Mouse (Mus musculus): ENCODE data around the gene Emc6.

Gene Emc6

DNA sequence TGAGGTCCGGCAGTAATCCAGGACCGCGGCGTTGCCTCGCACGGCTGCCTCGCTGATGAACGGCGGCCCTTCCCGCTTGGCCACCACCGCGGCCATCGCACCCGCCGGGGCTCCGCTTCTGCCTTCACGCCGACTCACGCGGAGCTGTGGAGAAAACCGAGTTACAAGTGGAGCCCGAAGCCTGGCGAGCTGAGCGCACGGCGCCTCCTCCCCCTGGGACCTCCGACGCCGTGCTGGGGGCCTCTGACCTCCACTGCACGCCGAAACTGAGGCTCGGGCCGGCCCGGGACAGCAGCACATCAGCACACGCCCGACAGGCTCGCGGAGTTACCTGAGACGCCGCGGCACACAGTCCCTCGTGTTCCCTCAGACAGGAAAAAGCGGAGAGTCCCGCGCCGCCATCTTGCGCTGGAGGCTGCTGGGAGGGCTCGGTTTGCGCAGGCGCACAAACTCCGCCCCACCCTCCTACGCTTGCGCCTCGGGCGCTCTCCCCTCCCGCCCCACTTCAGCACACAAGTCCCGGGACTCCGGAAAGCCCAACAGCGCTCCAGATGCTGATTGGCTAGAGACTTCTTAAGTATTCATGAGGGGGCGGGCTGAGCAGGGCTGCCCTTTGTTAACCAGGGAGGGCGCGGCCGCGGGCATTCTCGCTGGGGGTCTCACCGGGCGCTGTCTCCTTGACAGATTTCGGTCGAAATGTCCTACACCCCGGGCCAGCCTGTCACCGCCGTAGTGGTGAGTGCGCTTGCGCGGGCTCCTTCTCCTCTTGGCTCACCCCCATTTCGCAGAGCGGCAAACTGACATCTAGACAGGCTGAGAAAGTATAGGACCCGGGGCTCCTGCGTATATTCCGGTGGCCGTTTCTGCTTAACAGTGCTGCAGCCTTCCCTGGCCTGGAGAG is at the start of gene Emc6, which contains the start of gene Tax1bp3:
Emc6 (minus strand) TSS at position 430 of the 901 bp plus-strand sequence.
Tax1bp3 (plus strand) TSS at position 476 of the 901 bp plus-strand sequence.
- peak; percentile 95 for DNase-seq

DNA sequence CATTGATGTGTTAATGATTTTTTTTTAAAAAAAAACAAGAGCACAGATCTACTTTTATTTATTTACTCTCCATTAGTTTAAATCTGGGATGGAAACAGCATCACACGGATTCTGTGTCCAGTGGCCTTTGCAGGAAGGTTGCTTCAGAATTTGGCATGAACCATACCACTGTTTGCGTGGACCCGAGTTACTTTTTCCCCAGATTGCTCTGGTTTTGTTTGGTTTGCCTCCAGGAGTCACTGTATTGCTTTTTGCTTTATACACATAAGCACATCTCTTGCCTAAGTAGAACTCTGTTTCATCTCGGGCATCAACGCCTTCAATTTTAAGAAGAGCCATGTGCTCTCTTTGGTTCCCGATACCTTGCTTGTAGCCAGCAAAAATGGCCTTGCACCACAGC is 49.0 kb upstream of the Emc6 start:
- DNase-seq: no peak

DNA sequence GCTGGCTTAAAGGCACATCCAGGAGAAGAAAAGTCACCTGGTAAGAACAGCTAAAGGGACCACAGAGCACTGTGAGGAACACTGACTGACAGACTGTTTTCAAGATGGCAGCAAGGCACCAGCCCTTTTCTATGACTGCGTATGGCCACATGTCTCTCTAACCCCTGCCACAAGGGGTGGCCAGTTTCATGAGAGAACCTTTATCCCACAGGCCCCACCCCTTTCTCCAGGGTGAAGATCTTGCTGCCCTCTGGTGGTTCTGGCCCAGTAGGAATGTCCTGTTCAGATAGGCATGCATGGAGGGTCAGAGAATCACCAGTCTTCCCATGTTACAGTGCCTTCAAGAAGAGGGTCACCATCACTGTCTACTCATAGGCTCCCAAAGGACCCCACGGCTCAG is 47.1 kb upstream of the Emc6 start:
- DNase-seq: no peak

DNA sequence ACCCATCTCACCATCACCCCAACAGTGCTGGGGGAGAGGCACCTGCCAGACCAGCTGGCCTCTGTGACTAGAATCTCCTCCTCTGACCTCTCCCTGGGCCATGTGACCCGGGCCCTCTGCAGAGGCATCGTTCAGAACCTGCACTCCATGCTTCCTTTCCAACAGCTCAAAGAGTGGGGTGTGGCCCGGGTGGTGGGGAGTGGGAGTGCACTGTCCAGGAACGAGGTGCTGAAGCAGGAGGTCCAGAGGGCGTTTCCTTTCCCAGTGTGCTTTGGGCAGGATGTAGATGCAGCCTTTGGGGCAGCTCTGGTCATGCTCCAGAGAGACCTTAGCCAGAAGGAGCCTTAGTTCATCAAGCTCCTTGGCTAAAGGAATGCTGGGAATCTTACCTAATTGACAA is 46.0 kb upstream of the Emc6 start:
- no peak for DNase-seq

DNA sequence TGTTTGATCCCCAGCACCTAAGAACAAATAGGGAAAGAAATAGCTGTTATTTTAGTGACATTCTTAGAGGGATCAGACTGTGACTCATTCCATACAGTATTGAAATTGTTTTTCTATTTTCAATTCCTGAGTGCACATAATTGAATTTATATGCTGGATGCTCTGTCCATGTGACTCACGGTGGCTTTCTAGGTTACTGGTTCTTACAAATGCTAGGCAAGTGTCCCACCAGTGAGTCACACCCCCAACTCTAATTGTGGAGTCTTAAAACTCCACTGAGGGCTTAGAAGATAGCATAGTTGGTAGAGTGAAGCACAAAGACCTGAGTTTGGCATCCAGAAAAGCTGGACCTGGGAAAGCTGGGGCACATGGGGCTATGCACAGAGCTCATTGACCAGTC is 43.8 kb upstream of the Emc6 start:
- no peak for DNase-seq

DNA sequence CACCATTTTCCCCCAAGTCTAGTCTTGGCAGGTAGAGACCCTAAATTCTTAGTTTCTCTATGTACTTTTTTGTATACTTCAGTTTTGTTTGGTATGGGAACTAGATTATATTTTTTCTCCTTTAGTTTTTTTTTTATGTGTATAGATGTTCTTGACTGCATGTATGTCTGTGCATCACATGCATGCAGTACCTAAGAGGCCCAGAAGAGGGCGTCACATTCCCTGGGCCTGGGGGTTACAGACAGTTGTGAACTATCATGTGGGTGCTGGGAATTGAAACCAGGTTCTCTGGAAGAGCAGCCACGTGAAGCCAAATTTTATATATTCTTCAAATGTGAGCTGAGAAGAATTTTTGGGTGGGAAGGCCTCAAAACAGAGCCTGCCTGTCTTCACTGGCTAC is 42.8 kb upstream of the Emc6 start:
- no peak for DNase-seq

DNA sequence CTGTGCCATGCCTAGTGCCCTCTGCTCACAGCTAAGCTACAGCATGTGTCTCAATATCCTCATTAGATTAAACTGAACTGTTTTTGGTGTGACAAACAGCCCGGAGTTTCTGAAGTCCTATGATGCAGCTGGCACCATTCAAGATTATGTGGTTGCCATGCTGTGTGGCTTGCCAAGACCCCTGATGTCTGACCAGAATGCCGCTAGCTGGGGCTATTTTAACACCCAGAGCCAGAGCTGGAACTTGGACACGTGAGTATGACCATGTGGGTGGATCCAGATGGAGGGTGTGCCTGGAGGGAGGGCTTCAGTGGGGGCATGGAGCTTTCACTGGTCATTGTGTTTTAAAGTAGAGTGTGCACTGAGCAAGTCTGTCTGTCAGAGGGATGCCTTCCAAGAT is 37.1 kb upstream of the Emc6 start:
- no peak for DNase-seq

DNA sequence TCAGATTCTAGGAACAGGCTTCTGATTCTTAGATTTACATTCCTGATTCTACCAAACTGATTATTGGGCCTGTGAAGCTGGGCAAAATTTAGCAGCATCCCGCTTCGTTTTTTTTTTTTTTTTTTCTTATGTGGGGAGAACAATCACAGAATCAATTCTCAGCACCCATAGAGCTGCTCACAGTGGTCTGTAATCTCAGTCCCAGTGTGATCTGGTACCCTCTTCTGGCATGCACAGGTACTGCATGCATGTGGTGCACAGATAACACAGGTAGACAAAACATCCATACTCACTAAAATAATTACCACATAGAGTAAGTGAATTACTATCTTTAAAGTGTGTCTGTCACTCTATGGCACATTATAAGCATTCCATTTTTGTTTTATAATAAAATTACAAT is 30.8 kb upstream of the Emc6 start:
- no peak for DNase-seq

DNA sequence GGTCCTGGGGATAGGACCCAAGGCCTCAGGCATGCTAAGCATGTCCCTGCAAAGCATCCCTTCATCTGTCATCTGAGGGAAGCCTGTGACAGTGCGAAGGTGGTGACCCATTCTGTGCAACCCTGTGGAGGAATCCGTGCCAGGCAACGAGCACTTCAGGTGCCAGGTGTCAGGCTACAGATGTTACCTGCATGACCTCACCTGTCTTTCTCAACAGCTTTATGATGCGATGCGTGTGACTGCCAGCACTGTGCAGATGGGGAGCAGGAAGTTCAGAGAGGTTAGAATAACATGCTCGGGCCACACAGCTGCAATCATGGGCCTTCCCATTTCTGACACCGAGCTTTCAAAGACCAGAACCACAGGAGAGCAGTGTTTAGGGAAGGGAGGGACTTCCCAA is 28.4 kb upstream of the Emc6 start:
- DNase-seq: no peak

DNA sequence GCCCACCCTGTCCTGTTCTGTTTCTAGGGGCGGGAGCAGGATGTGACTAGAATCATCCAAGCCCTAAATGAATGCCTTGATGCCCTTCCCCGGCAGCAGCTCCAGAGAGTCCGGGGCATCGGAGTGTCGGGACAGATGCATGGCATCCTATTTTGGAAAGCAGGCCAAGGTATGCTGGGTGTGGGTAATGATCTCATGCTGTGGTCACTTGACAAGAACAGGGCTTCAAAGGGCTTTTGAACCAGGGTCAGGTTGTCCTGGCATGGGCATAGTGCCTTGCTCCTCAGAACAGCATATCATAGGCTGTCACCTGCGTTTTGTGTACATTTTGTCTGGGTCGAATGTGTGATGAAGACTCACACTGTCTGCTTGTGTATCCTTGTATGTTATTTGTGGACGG is 27.1 kb upstream of the Emc6 start:
- DNase-seq: no peak

DNA sequence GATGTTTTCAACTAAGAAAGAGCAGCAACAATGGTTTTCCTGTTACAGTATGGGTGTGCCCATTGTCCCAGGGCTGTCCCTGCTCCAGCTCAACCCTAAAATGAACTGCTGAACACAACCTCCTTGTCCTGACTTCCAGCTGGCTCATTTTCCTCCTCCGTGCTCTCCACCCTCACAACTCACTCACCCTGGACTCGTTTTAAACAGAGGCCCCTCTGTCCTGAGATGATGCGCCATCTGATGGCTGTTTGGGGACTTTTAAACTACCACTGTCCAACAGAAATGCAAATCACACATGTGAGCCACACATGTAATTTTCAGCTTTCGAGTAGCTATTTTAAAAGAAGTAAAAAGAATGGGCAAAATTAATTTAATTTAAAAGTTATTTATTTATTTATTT is 24.8 kb upstream of the Emc6 start:
- no peak for DNase-seq

DNA sequence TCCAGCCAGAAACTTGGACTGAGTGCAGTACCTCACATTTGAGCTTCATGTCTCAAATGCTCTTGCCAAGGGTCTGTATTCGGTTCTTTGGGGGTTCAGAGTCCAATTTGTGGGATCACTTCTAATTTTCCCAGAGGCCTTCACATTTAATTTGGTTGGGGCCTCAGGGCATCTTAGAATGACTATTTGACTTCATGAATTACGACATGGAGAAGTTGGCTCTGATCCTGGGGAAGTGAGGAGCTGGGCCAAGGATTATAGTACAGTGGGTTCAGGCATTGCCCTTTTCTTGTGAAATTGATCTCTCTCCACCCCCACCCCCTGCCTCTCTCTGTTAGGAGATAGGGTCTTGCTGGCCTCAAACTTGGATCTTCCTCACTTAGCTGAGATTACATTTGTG is 24.2 kb upstream of the Emc6 start:
- DNase-seq: no peak

DNA sequence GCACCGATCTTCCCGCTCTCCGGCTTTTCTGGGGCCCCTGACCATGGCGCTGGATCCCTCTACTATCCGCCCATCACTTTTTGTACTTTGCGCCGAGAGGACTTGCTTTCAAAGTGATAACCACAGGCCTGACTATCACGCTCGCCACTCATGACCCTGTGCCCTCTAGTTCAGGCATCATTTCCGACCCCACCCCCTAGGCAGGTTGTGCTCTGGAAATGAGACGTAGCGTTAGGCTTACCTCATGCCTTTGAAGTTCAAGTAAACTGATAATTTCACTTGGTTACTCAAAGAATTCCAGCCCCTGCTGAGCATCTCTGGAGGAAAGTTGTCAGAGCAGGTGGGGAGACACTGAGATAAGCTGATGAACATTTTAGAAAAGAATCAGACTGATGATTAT is 23.0 kb upstream of the Emc6 start:
- no peak for DNase-seq

DNA sequence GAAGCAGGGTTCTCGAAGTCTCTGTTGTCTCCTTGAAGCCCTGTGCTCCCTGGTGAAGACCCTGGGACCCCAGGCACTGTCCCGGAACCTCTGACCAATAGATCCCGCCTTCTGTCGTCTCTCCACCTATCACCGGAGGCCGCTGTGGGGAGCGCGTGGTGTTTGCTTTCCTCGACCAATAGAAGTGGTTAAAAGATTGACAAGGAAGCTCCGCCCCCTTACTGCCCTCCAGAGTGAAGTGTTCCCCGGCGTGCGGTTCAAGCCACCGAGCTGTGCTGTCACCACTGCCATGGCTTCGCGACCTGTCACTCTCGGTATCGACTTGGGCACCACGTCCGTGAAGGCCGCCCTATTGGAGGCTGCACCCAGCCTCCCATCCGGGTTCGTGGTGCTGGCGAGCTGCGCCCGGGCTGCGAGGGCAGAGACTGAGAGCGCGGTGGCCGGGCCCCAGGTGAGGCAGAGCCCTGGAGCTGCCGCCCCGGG is 22.4 kb upstream of the Emc6 start, which contains the start of gene Shpk:
Shpk (plus strand) TSS at position 231 of the 483 bp plus-strand sequence.
- DNase-seq: peak; percentile 93

DNA sequence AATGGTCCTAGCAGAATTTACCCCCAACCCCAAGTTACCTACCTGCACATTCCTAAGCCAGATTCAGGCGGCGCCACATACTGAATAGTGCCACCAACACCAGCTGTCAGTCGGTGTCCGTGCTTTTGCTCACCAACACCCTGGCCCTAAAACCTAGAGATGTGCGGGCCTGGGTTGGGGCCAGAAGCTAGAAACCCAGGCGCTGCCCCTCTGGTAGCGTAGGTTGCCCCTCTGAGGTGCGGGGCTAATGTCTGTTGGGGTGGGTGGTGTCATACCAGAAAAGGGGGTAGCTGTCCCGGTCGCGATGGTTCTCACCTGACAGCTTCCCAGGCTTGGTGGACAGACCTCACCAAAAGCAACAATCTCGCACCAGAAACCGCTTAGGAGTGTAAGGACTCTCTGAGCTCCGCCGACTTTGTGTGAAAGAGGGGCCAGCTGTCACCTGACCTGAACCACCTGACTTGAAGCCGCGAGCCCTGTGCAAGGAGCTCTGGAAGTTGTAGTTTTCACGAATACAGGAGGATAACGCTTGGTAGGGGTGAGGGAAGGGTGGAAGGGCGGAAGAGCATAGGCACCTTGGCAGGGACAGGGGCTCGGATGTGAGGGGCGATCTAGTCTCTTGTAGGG is 21.9 kb upstream of the Emc6 start, which contains the start of gene Ctns:
Ctns (minus strand) TSS at position 440 of the 627 bp plus-strand sequence.
- DNase-seq: peak; percentile 73

DNA sequence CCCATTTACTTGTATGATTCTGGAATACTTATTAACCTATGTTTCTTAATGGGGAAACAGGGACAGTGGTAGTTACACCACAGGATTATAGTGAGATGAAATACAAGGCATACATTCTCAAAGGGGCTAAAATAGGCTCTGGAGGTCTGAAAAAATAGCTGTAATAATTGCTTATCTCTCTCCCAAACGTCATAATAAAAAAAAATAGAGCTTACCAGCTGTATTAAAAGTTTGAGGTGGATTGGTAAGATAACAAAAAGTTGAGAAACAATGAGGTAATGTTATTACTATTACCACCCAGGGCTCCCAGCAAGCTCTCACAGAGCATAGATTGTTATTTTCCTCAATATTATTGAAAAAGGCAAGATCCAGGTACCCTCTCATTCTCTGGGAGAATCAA is 21.4 kb upstream of the Emc6 start:
- no peak for DNase-seq

DNA sequence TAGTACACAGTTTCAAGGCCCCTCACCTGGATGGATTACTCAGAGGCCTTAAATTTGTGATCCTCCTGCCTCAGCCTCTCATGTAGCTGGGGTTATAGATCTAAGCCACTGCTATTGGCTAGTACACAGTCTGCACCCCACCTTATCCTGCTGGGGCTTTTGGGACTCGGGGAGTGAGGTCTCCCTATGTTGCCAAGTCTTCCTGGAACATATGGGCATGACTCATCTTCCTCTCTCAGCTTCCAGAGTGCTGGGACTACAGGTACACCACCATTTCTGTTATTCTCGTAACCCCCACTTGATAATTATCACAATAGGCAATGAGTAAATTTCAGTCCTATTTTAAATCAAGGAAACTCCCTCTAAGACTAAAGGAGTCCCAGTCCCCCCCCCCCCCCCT is 17.6 kb upstream of the Emc6 start:
- no peak for DNase-seq

DNA sequence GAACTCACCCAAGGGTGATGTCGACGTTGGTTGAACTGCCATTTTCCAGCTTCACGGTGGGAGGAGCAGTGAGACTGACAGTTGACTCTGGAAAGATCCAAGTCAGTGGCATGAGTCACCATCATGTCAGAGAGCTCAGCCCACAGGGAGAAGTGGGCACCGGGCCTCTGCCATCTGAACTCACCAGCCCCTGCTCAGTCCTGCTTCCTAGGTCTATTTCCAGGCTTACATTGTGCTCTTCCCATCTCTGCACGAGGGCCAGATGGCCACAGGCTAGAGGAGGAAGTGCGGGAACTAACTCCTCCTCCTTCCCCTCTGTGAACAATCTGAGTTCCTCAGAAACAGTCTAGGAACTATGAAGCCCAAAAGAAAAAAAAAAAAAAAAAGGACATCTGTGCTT is 16.2 kb upstream of the Emc6 start:
- no peak for DNase-seq

DNA sequence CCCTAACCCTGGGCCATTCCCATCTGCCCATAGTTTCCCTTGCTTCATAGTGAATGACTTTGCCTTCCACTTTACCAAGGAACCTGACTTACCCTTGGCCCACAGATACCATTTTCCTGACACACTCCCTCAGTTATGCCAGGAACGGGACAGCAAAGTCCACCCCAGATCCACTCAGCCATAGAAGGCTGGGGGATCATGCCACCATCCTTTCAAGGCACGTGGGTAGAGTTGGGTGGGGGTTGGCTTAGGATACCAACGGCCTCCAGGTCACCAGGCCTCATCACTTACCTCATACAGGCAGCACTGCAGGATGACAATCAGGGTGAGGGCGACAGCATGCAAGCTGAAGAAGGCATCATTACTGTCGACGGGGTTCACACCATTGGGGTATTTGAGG is 10.4 kb upstream of the Emc6 start:
- DNase-seq: no peak

DNA sequence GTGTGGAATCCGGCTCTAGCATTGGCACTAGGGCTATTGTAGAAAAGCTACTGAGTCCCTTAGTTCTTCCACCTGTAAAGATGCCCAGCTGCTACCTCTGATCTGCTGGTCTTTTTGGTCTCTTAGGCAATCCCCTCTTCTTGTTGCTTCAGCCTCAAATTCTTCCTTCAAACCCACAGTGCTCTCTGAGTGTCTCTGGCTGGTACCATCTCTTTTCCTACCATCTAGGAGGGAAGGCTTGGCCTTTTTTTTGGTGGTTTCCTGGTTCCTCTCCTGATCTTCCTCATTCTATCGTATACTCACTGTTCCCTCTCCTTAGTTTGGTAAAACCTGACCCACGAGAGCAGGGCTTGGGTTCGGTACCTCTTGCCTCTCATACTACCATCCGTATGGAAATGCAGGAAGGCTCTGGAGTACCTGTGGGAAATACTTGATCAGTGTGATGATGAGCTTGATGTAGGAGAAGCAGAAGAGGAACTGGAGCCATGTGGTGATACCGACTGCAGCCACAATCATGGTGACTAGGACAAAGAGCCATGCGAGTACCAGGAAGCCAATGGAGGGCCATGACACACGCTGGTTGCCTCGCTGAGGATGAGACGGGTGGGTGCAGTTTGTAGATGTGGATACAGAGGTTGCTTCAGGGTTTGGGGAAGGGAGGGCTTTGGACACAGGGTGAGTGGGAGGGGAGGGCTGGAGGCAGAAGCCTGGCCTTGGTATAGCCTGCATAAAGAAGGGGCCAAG is 9.2 kb upstream of the Emc6 start:
- no peak for DNase-seq

DNA sequence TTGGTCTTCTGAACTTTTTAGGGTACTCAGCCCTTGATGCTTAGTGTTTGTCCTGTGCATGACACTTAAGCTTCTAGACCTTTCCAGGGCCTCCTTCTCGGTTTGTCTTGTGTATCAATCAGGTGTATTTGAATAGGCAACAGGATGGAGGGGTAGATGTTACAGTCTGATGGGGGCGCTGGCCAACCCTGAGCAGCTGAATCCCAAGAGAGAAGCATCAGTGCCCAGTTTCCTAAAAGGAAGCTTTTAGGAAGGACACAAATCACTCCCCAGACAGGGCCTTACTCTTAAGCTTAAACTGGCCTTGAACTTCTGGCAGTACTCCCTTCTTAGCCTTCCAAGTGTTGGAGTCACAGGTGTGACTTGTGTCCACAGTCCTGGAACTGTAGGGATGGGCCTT is 1.1 kb upstream of the Emc6 start:
- DNase-seq: no peak

DNA sequence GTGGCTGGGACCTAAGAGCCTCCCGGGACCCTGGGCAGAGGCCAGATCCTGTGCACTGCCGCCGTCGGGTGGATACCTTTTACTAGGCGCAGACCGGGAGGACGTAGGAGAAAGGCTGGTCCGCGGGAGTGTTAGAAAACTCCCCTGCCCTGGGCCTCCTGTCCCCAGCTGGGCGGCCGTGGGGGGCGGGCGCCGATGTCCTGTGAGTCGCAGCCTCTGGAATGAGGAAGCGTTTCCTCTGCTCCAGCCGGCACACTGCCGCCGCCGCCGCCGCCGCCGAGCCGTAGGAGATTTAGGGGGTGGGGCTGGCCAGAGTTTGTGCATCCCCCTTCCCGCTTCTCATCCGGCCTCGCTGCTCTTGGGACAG is 655 bp upstream of the Emc6 start:
- DNase-seq: peak; percentile 57

DNA sequence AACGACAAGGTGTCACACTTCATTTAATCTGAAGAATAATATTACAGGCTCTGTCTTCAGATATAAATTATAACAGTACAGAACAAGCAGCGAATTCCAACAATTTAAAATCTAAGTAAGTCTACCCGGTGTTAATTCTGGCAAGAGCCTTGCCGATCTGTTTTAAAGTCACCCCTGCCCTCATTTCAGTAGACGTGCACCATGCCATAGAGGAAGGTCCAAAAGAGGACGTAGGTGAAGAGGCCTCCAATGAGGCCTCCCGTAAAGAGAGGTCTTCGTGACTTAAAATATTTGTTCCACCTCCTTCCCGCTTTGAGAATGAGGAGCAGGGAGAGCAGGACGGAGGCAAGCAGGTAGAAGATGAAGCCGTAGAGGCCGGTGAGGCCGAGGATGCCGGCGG is 651 bp downstream of the Emc6 start:
- no peak for DNase-seq

DNA sequence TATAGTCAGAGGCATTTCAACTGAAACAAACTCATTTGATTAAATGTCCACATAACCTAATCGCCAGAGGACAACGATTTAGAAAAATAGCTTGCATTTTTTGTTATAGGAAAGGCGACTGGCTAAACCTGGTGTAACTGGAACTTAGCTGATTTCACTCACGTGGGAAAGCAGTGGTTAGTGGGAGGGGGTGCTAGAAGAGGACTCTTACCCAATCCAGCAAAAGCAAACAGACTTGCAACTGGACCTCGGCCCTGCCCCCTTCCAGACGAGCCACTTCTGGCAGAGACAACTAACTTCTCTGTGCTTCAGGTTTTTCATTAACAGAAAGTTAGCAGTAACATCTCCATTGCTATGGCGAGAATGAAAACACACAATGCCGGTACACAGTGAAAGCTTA is 1.2 kb downstream of the Emc6 start:
- DNase-seq: no peak

Data from right cerebral cortex, postnatal 14 days (tissue).